Mouse (Mus musculus) heart, postnatal 0 days (tissue): ENCODE results near the gene Hist1h3c. TPM values are rescaled to one million over a fixed set of nuclear protein-coding genes. Genes with fewer than 3 reads are reported as not detected.

Experiments used
- ATAC-seq: fragments of 200-750 bp; cut with Nextera tagmentation; 2 replicates; pipeline ENCODE4 v1.8.0; 2017; ENCODE audit warnings: low read depth, moderate number of reproducible peaks, moderate library complexity; ENCODE audit not compliant: insufficient read depth
- DNase-seq: peaks from one replicate; pipeline ENCODE4 v3.0.0-alpha.2; 2016; ENCODE audit warnings: low spot score
- H3K27ac ChIP-seq: fragments of 300-500 bp; sonication (generic); 2 replicates; pipeline ENCODE4 v1.5.1; 2014; ENCODE audit warnings: low read depth, mild to moderate bottlenecking
- H3K27me3 ChIP-seq: fragments of 300-500 bp; sonication (generic); 2 replicates; pipeline ENCODE4 v1.6.1; 2014; ENCODE audit warnings: low read length, mixed read lengths; ENCODE audit not compliant: control insufficient read depth, insufficient read depth
- H3K36me3 ChIP-seq: fragments of 300-500 bp; sonication (generic); replicated peaks from 2 replicates; pipeline ENCODE4 v1.6.1; 2014; ENCODE audit warnings: low read length, mixed read lengths; ENCODE audit not compliant: control insufficient read depth, insufficient read depth
- H3K4me1 ChIP-seq: fragments of 300-500 bp; sonication (generic); 2 replicates; pipeline ENCODE4 v1.6.1; 2014; ENCODE audit warnings: antibody characterized with exemption; ENCODE audit not compliant: control insufficient read depth, insufficient read depth
- H3K4me2 ChIP-seq: fragments of 300-500 bp; sonication (generic); 2 replicates; pipeline ENCODE4 v1.6.1; 2014; ENCODE audit warnings: low read depth, mild to moderate bottlenecking, low read length, moderate library complexity
- H3K4me3 ChIP-seq: fragments of 300-500 bp; sonication (generic); 2 replicates; pipeline ENCODE4 v1.5.1; 2014; ENCODE audit warnings: low read depth, low read length
- H3K9ac ChIP-seq: fragments of 300-500 bp; sonication (generic); replicated peaks from 2 replicates; pipeline ENCODE4 v1.6.1; 2014; ENCODE audit warnings: low read depth, low read length, mixed read lengths
- H3K9me3 ChIP-seq: fragments of 300-500 bp; sonication (generic); replicated peaks from 2 replicates; pipeline ENCODE4 v1.6.1; 2016; ENCODE audit warnings: low read length; ENCODE audit not compliant: control insufficient read depth
- CTCF ChIP-seq: IDR thresholded peaks from 2 replicates; pipeline ENCODE4 v1.5.1; 2016; ENCODE audit warnings: antibody characterized with exemption, control low read depth, low read depth
- EP300 ChIP-seq: IDR thresholded peaks from 2 replicates; pipeline ENCODE4 v1.6.1; 2016; ENCODE audit warnings: antibody characterized with exemption, low read depth
- WGBS: fragments of 180-500 bp; shearing (Covaris S2); extraction: QIAGEN DNeasy Blood & Tissue Kit; methylation state at CpG from one replicate; pipeline ENCODE4 v1.1.7; 2014; 5-methylcytosine and 5-hydroxymethylcytosine counted together
- polyA plus RNA-seq: library from polyadenylated mRNA; unstranded; fragments of >200 nt; fragmentation: Nextera tagmentation; extraction: Ambion mirVana; gene quantifications from 2 replicates; pipeline ENCODE4 v1.2.1, GENCODE M21; 2015
- total RNA-seq: library from RNA; depleted of rRNA; stranded (reverse); fragments of >200 nt; gene quantifications from 2 replicates; pipeline ENCODE4 v1.2.3, GENCODE M21; 2014; ENCODE audit warnings: low replicate concordance

The Hist1h3c gene
- total and polyA plus RNA-seq, 2 experiments from 2014 or later, result 1.3 to 1,907 TPM

DNA sequence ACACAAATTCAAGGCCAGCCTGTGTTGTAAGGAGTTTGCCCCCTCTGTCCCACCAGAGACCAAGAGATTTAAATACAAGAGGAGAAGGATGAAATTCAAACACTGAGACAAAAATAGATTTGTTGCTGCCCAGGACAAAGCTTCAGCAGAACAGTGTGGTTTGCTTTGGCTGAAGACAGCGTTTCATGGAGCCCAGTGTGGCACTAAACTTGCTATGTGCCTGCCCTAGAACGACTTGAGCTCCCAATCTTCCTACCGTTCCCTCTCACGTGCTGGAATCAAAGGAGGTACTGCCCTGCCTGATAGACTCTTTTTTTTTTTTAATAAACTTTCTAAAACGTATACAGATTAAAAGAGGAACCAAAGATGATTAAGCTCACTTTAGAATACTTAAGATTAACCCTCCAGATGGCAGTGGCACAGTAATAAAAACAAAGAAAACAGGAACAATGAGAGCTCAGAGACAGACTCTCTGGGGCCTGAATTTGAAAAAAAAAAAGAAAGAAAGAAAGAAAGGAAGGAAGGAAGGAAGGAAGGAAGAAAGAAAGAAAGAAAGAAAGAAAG, 23.5 kb upstream of the Hist1h3c start:
- 32% methylated on average over 5 of the region's 5 CpGs for WGBS

DNA sequence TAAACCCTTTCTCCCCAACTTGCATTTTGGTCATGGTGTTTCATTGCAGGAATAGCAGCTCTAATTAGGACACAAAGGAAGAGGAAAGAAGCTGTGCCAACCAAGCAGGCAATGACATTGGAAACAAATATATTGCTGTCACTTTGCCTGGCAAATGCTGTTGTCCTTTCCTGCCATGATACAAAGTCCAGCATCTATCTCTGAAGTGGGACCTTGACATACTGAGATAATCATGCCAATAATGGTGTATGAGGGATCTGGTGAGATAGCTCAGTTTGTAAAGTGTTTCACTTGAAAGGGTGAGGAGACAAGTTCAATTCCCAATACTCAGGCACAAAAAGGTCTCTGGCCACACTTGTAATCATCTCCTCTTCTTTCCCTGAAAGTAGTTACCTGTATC, 21.4 kb upstream of the Hist1h3c start:
- H3K9me3 ChIP-seq, result no peaks in the 10 kb centered on the region
- DNase-seq (no peak), ATAC-seq (no peak)
- no peak overlapping the region for H3K4me3 ChIP-seq
- H3K36me3 ChIP-seq, result no peaks in the 10 kb centered on the region
- no peak overlapping the region for H3K4me2 ChIP-seq
- no peak overlapping the region for H3K27ac ChIP-seq
- TF ChIP-seq EP300, result no peak
- TF ChIP-seq CTCF, result no peak
- no peak overlapping the region for H3K9ac ChIP-seq
- no peaks in the 10 kb centered on the region for H3K27me3 ChIP-seq
- peaks cover 18% of the 10 kb centered on the region for H3K4me1 ChIP-seq

More for the DNA sequence above, 23.5 kb upstream of the Hist1h3c start:
- H3K9me3 ChIP-seq, result no peaks in the 10 kb centered on the region
- no peak overlapping the region for H3K9ac ChIP-seq
- no peak for TF ChIP-seq EP300
- H3K4me3 ChIP-seq, result no peak overlapping the region
- H3K4me1 ChIP-seq, result peaks cover 8% of the 10 kb centered on the region
- DNase-seq (no peak), ATAC-seq (no peak)
- no peak overlapping the region for H3K4me2 ChIP-seq
- no peaks in the 10 kb centered on the region for H3K36me3 ChIP-seq
- H3K27ac ChIP-seq, result no peak overlapping the region
- H3K27me3 ChIP-seq, result no peaks in the 10 kb centered on the region

DNA sequence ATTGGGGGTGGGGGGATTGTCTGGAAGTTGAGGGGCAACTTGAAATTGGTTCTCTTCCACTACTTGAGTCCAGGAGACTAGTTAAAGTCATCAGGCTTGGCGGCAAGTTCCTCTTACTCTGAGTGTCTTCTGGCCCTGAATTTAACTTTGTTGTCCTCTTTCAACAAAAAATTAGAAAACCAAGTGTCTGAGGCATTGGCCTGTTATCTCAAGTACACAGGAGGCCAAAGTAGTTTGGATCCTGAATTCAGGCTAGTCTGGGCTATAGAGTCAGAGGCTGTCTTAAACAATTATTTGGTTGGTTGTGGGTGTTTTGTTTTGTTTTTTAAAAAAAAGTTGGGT, 19.7 kb upstream of the Hist1h3c start:
- H3K4me3 ChIP-seq, result no peak overlapping the region
- H3K4me1 ChIP-seq, result peaks cover 22% of the 10 kb centered on the region
- H3K4me2 ChIP-seq, result no peak overlapping the region
- 85% methylated on average over 1 of the region's 1 CpGs for WGBS
- no peak overlapping the region for H3K27ac ChIP-seq
- H3K9ac ChIP-seq, result no peak overlapping the region
- no peak for ATAC-seq
- TF ChIP-seq EP300, result no peak
- TF ChIP-seq CTCF, result no peak
- DNase-seq, result no peak
- no peaks in the 10 kb centered on the region for H3K36me3 ChIP-seq
- H3K27me3 ChIP-seq, result no peaks in the 10 kb centered on the region
- H3K9me3 ChIP-seq, result no peaks in the 10 kb centered on the region

DNA sequence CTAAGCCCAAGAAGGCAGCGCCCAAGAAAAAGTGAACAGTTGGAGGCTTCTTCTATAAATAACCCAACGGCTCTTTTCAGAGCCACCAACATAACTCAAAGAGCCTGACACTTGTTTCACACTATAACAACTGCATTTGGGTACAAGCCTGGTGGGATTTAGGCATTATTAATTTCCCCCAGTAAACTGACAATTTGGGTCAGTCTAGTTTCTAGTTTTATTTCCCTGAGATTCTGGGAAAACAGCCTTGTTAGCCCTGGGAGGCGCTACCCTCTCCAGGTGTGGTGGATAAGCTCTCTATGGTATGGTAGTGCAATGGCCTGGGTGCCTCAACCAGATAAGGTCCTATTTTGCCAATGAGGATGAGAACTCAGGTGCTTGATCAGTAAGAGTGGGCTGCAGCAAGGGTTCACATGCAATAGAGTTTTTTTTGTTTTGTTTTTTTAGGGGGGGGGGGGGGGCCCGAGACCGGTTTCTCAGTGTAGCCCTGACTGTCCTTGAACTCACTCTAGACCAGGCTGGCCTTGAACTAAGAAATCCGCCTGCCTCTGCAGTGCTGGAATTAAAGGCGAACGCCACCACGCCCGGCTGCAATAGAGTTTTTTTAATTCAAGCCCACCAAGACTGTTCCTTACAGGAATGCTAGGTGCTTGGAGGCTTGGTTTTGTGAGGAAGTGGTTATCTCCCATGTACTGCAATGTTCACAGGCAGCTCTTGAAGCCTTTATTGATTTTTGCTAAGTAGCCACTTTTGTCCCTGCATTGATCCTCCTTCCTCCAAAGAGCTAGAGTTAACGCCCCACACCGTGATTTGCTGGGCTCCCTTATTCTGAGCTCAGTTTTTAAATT, 19.1 kb upstream of the Hist1h3c start:
- Histone ChIP-seq H3K4me2 (peak overlapping the region; percentile 71), H3K4me1 (peaks cover 22% of the 10 kb centered on the region), H3K36me3 (no peaks in the 10 kb centered on the region), H3K9me3 (no peaks in the 10 kb centered on the region), H3K27ac (peak overlapping the region; percentile 95; the same call in 1 of the 2 replicates), H3K27me3 (no peaks in the 10 kb centered on the region), H3K9ac (peak overlapping the region; percentile 66; the same call in 1 of the 2 replicates), H3K4me3 (peak overlapping the region; percentile 48)
- no peak for DNase-seq
- TF ChIP-seq CTCF, result no peak
- no peak for TF ChIP-seq EP300
- WGBS, result 47% methylated on average over 12 of the region's 12 CpGs
- ATAC-seq, result no peak

DNA sequence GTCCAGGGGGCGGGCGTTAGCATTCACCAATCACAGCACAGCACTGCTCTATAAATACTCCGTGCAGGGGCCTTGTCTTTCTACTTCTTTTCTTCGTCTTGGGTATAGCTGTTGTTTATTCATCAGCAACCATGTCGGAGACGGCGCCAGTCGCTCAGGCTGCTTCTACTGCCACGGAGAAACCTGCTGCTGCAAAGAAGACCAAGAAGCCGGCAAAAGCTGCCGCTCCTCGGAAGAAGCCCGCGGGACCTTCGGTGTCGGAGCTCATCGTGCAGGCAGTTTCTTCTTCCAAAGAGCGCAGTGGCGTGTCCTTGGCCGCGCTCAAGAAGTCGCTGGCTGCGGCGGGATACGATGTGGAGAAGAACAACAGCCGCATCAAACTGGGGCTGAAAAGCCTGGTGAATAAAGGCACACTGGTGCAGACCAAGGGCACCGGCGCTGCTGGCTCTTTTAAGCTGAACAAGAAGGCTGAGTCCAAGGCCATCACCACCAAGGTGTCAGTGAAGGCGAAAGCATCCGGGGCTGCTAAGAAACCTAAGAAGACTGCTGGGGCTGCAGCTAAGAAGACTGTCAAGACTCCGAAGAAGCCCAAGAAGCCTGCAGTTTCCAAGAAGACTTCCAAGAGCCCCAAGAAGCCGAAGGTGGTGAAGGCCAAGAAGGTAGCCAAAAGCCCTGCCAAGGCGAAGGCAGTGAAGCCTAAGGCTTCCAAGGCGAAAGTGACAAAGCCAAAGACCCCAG, 18.4 kb upstream of the Hist1h3c start, which contains the start of gene Hist1h1a:
Hist1h1a (plus strand) TSS at position 81 of the 738 bp plus-strand sequence.
- no peaks in the 10 kb centered on the region for H3K36me3 ChIP-seq
- peaks cover 22% of the 10 kb centered on the region for H3K4me1 ChIP-seq
- peak within 1 kb of the TSS; percentile 95 for H3K27ac ChIP-seq
- WGBS, result 3% methylated on average over 34 of the region's 34 CpGs
- H3K27me3 ChIP-seq, result no peaks in the 10 kb centered on the region
- peak within 1 kb of the TSS; percentile 48 for H3K4me3 ChIP-seq
- DNase-seq (peak; percentile 95), ATAC-seq (peak; percentile 59)
- peak within 1 kb of the TSS; percentile 66 for H3K9ac ChIP-seq
- H3K9me3 ChIP-seq, result no peaks in the 10 kb centered on the region
- TF ChIP-seq CTCF, result no peak
- TF ChIP-seq EP300, result no peak; the same call in 1 of the 2 replicates
- H3K4me2 ChIP-seq, result peak within 1 kb of the TSS; percentile 71
